Mouse (Mus musculus) kidney, embryonic 15.5 days (tissue): ENCODE results near the gene Esd. TPM values are rescaled to one million over a fixed set of nuclear protein-coding genes. Genes with fewer than 3 reads are reported as not detected.

Experiments used
- ATAC-seq: fragments of 200-750 bp; cut with Nextera tagmentation; replicated peaks from 2 replicates; pipeline ENCODE4 v1.8.0; 2017; ENCODE audit warnings: moderate TSS enrichment; ENCODE audit not compliant: low FRiP score
- H3K27ac ChIP-seq: fragments of 300-500 bp; sonication (generic); 2 replicates; pipeline ENCODE4 v1.5.1; 2015; ENCODE audit warnings: mild to moderate bottlenecking, inconsistent platforms
- H3K27me3 ChIP-seq: fragments of 300-500 bp; sonication (generic); 2 replicates; pipeline ENCODE4 v1.6.1; 2015; ENCODE audit warnings: inconsistent platforms
- H3K36me3 ChIP-seq: fragments of 300-500 bp; sonication (generic); 2 replicates; pipeline ENCODE4 v1.6.1; 2015; ENCODE audit warnings: inconsistent platforms
- H3K4me1 ChIP-seq: fragments of 300-500 bp; sonication (generic); 2 replicates; pipeline ENCODE4 v1.6.1; 2015; ENCODE audit warnings: inconsistent platforms
- H3K4me2 ChIP-seq: fragments of 300-500 bp; sonication (generic); 2 replicates; pipeline ENCODE4 v1.6.1; 2015; ENCODE audit warnings: moderate library complexity, mild to moderate bottlenecking, inconsistent platforms
- H3K4me3 ChIP-seq: fragments of 300-500 bp; sonication (generic); replicated peaks from 2 replicates; pipeline ENCODE4 v1.5.1; 2015; ENCODE audit warnings: mild to moderate bottlenecking, inconsistent platforms
- H3K9ac ChIP-seq: fragments of 300-500 bp; sonication (generic); 2 replicates; pipeline ENCODE4 v1.6.1; 2015; ENCODE audit warnings: mild to moderate bottlenecking, inconsistent platforms
- H3K9me3 ChIP-seq: fragments of 300-500 bp; sonication (generic); replicated peaks from 2 replicates; pipeline ENCODE4 v1.6.1; 2016; ENCODE audit warnings: inconsistent platforms
- WGBS: fragments of 180-500 bp; shearing (Covaris S2); methylation state at CpG from one replicate; pipeline ENCODE4 v1.1.7; 2015; ENCODE audit warnings: mixed read lengths; 5-methylcytosine and 5-hydroxymethylcytosine counted together
- polyA plus RNA-seq: library from polyadenylated mRNA; unstranded; fragments of >200 nt; fragmentation: Nextera tagmentation; extraction: Ambion mirVana; gene quantifications from 2 replicates; pipeline ENCODE4 v1.2.1, GENCODE M21; 2015

Esd gene
- polyA plus RNA-seq, 1 experiment from 2014 or later: 425 TPM

- Histone ChIP-seq H3K36me3 (peaks cover 83% of the 10 kb centered on the region), H3K9ac (no peak overlapping the region), H3K4me1 (no peaks in the 10 kb centered on the region), H3K27me3 (no peaks in the 10 kb centered on the region), H3K27ac (no peak overlapping the region), H3K4me3 (no peak overlapping the region), H3K4me2 (no peak overlapping the region), H3K9me3 (peaks cover 8% of the 10 kb centered on the region; the same call in 1 of the 2 replicates)
- 88% methylated on average over 16 of the region's 16 CpGs for WGBS
- no peak for ATAC-seq
These were observed 66.2 kb downstream of the Esd start for GRCm38 (mm10) chr14:74798063-74798890.

Other genes starting within 250 kb of the Esd start
- 0.26 and 0.38 TPM in 2 replicates for gene Htr2a, start 91.5 kb upstream of the Esd start, polyA plus RNA-seq
- 20.1 and 20.8 TPM in 2 replicates for gene Lrch1, start 215.6 kb downstream of the Esd start, polyA plus RNA-seq